Mouse (Mus musculus) urinary bladder, postnatal 36 days (tissue): ENCODE measurements at regions not wholly inside any gene's neighbourhood (a gene's known extent, or its start where the extent isn't known, plus 50 kb on each side); places are given as distances from the start of the nearest gene placed in this dataset.

Source experiments
- DNase-seq, 2 experiments: peaks; one replicate each; pipeline ENCODE4 v3.0.0; 2022; ENCODE audit warnings: low spot score in 2 of 2, mixed read lengths in 1 of 2

- no peak for DNase-seq
These were observed 156.6 kb upstream of the Slc24a2 start for GRCm38 (mm10) chr4:87386835-87387234.

- DNase-seq, result no peak
These were observed 156.0 kb upstream of the Slc24a2 start for GRCm38 (mm10) chr4:87386271-87386670.

- no peak for DNase-seq
These were observed 155.0 kb upstream of the Slc24a2 start for GRCm38 (mm10) chr4:87385221-87385739.

- DNase-seq, result no peak
These were observed 154.3 kb upstream of the Slc24a2 start for GRCm38 (mm10) chr4:87384469-87385044.

GRCm38 (mm10) chr4:87380716-87381115 is 150.4 kb upstream of the Slc24a2 start:
- no peak for DNase-seq

- DNase-seq, result no peak
These were observed 149.4 kb upstream of the Slc24a2 start for GRCm38 (mm10) chr4:87379516-87380173.

GRCm38 (mm10) chr4:87371960-87372359 is 141.7 kb upstream of the Slc24a2 start:
- DNase-seq, result no peak

GRCm38 (mm10) chr4:87369626-87370234 is 139.5 kb upstream of the Slc24a2 start:
- no peak for DNase-seq

GRCm38 (mm10) chr4:87368413-87369160 is 138.3 kb upstream of the Slc24a2 start:
- DNase-seq, result peak; percentile 25 to 27

- peak; percentile 55 to 73 for DNase-seq
These were observed 137.6 kb upstream of the Slc24a2 start for GRCm38 (mm10) chr4:87367732-87368412.

- no peak for DNase-seq
These were observed 131.9 kb upstream of the Slc24a2 start for GRCm38 (mm10) chr4:87362201-87362600.

- no peak for DNase-seq
These were observed 129.2 kb upstream of the Slc24a2 start for GRCm38 (mm10) chr4:87359483-87359882.

GRCm38 (mm10) chr4:87359004-87359403 is 128.7 kb upstream of the Slc24a2 start:
- DNase-seq, result no peak

- no peak for DNase-seq
These were observed 102.7 kb upstream of the Slc24a2 start for GRCm38 (mm10) chr4:87332968-87333367.

GRCm38 (mm10) chr4:87329136-87329535 is 98.9 kb upstream of the Slc24a2 start:
- DNase-seq, result no peak

- DNase-seq, result no peak
These were observed 91.6 kb upstream of the Slc24a2 start for GRCm38 (mm10) chr4:87321726-87322349.

GRCm38 (mm10) chr4:87298129-87298528 is 67.9 kb upstream of the Slc24a2 start:
- DNase-seq, result no peak

GRCm38 (mm10) chr4:87294538-87294937 is 64.3 kb upstream of the Slc24a2 start:
- no peak for DNase-seq
